Mouse (Mus musculus): Measurements from ENCODE around the gene Phex.
A peak's percentile ranks its signal among the peaks of the same experiment; 100 is the strongest.

The Phex gene

DNA sequence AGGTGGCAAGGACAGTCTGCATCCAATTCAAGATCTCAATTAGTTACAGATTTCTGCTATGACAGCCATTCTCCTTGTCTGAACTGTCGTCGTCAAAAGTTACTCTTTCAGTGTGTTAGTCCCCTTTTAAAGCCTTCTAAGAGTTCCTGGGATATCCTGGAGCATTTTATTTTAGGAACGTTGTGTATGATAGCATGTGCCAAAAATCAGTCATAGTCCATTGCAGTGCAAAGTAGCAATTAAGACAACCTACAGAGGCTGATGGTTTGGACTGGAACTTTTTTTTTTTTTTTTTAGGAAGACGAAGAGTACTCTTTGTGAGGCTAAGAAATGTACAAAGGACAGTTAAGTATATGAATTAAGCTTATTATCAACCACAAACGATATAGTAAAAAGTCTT is at the start of gene Phex:
Gene Phex, minus strand, starts transcription at position 101 of the 400 bp plus-strand sequence.
- no peak for DNase-seq

DNA sequence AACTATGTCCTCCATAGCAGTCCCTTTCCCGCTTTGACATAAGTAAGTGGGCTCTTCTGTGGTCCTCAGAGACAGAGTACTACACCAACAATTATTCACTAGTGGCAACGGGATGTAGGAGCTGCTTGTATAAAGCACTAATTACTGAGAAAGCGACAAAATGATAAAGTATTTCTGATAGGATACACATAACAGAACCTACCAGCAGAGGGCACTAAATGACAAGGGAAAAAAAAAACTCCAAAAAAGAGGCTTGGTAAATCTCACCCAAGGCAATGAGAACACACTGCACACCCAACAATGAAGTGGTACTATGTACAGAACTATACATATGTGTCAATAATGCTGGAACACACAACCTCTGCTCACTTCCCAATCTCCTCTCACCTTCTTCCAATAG is 47.6 kb upstream of the Phex start:
- DNase-seq = no peak

DNA sequence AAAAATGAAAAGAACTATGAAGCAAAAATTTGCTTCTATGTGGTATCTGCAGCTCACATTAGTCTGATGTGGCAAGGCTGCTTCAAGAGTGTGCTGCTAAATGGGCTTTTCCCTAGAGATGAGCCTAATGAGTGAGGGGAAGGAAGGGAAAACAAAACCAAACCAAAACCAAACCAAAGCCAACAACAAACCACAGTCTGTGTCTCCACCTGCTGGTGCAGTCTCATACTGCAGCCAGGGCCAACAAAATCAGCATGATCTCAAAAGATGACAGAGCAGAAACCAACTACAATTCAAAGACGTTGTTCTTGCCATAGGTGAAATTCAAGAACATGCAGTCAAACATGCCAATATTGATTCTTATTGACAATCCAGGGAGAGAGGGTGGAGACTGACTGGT is 39.3 kb upstream of the Phex start:
- peak; percentile 18 for DNase-seq

DNA sequence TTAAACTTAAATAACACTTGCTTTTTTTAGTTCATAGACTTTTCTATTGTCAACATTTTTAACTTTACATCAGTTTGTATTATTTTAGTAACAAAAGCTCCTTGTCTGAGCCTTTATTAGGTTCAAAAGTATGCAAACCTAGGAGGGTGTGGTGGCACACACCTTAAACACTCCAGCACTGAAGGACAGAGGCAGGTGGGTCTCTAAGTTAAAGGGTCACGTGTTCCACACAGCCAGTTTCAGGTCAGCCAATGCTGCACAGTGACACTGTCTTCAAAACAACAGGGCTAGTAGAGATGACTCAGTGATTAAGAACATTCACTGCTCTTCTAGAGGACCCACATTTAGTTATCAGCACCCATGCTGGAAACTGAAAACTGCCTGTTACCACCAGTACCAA is 33.9 kb upstream of the Phex start:
- DNase-seq = no peak

DNA sequence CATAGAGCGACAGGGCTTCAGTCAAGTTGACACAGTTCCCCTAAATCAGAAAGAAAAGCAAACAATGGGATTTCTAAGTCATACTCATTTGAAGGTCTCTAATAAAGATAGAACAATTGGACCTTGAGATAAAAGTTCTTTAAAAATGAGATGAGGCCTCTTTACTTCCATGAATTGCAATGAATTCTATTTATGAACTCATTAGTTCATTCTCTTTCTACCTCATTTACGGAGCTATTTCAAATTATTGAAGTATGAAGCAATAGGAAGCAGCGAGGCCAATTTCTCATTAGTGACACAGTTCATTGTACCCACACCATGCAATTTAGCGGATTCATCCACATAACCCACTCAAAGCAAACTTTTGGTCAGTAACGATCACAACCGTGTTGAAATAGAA is 32.3 kb upstream of the Phex start:
- no peak for DNase-seq

DNA sequence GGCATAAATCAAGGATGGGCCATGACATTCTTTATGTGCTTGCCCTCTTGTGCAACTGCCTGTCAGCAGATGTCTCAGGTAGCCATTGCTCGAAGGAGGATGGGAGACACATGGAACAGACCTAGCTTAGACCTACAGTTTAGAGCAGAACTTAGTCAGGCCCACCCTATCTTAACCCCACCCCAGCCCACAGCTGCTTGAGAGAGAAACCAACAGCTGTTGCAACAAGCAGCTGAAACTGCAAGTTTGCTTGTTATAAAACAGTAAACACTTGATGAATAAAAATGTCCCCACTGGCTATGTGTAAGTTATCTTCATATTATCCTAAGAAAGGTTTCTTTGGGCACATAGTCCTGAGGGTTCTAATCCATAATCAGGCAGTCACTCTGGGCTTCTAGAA is 19.7 kb upstream of the Phex start:
- DNase-seq = no peak

DNA sequence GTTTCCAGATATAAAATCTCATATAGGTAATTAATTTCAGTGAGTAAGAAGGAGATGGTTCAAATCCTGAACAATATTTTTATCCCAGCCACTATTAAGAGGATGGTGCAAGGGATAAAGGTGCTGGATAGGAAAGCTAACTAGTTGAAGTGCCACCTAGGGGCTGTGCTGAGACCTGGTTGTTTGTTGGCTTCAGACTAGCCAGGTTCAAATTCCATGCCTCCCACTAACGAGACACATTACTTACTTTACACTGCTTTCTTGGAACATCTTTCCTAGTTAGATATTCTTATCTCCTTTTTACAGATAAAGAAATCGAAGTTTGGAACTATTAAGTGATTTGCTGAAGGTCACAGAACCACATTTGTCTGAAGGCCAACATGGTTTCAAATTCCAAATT is 4.3 kb upstream of the Phex start:
- DNase-seq = no peak

DNA sequence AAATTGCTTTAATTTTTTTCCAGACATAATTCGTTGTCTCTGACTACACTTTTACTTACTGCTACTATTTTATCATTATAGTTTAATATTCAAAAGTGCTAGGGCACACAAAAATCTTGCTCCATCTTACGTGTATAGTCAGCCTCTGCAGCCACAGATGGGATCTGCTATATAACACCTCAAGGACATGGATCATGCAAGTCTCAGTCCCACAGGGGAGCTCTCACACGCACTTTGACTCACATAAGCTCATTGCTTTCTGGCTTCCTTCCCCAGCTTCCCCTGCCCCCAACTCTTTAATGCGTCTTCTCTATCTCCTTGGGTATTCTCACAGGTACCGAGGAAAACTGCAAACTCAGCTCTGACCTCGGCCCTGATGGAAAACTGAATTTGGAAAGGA is 10.2 kb downstream of the Phex start:
- DNase-seq = no peak

DNA sequence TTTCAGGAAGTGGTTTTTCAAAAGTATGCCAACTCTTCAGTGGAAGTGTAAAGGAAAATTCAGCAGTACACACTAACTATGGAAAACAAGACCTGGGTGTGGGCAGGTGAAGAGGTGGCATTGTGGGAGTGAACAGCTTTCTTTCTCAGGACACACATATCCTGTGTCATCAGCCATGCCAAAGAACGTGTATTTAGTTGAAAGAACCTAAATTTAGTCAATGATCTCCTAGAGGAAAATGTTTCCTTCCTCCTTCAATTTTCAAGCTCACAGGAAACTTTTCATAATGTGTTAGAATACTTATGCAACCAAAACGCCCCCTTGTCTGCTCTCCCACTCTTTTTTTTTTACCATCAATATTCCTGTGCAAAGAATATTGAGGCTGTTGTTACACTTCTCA is 23.9 kb downstream of the Phex start:
- no peak for DNase-seq

DNA sequence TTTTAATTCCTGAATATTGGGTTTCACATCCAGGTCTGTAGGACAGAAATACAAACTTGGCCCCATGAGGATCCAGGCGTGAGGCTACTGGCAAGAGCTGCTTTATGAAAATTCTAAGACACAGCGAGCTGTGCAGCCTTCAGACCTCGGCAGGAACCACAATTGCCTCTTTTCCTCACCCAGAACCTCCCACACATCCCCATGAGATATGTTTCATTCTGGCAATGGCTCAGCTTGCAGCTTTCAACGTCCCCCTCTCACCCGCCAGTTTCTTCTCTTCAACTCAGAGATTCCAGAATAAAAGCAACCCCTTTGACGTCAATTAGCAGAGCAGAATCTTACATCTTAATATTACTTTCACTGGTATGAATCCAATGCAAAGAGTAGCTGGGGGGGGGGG is 25.0 kb downstream of the Phex start:
- peak; percentile 7 for DNase-seq

DNA sequence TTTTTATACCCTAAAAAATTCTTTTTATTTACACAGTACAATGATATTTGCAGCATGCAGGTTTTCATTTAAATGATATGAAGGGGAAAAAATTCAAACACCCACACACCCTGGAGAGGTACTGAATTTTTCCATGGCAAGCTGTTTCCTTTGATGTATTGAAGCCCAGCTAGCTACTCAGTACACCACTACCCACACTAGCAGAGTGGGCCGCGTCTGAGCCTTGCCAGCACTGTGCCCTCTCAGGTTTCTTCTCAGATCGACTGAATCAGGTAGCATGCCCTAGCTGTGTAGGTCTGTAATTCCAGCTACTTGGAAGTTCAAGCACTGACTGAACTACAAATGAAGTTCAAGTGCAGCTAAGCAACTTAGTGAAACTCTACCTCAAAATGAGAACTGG is 26.7 kb downstream of the Phex start:
- peak; percentile 7 for DNase-seq

DNA sequence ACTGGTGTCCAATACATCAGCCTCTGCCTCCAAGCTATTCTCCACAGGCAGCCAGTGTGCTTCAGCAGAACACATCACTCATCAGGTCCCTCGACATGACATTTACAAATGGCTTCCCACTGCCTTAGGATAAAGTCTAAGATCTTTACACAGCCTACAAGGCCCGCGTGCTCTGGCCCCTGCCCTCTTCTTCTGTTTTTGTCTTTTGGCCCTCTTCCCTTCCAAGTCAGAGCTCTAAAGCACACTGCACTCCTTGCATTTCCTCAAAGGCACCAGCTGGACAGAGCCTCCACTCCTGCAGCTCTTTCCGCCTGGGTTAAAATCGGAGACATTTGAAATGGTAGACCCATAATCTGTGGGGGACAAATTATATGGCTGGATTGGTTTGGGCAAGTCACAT is 28.1 kb downstream of the Phex start:
- DNase-seq = no peak

DNA sequence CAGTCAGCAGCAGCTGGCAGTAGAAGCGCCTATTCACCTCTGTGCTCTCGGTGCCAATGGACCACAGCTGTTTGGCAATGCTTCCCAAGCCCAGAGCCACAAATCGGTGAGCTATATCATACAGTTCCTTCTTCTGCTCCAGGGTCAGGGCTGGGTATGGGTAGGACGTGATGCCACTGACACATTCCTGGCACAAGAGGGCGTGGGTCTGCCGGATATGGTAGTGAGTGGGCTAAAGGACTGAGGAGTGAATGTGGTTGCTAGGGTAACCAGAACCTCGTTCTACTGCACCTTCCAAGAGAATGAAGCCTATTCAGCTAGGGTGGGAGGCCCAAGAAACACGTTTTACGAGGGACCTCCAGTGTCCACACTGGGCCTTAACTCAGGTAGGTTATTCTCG is 36.3 kb downstream of the Phex start:
- no peak for DNase-seq

DNA sequence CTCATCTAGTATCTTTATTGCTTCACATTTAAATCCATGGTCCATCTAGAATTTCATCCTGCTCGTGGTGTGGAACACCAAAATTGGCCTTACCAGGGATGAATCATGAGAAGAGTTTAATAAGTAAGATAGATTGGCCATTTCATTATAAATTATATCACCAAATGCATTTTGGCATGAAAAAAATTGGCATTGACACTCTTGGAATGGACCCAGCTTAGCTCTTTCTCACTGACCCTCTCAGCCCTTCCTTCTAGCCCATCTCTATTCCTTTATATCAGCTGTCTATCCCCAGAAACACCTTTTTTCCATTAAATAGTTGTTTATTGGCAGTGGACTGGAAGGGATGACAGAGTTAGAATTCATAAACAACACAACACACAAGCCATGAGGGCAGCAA is 37.7 kb downstream of the Phex start:
- DNase-seq = no peak

DNA sequence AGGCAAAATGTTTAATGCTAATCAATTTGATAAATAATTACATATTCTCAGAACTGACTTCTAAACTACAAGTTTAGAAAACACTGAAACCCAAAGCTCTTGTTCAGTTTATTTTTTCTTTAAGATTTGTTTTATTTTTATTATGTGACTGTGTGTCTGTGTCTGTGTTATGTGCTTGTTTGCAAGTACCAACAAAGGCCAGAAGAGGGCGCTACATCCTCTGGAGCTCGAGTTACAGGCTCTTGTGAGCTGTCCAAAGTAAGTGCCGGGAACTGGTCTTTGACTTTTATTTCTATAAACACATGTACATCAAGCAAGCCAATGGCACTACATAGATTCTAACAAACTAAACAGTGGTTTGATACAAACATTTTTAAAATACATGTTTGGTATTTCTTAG is 41.2 kb downstream of the Phex start:
- no peak for DNase-seq

DNA sequence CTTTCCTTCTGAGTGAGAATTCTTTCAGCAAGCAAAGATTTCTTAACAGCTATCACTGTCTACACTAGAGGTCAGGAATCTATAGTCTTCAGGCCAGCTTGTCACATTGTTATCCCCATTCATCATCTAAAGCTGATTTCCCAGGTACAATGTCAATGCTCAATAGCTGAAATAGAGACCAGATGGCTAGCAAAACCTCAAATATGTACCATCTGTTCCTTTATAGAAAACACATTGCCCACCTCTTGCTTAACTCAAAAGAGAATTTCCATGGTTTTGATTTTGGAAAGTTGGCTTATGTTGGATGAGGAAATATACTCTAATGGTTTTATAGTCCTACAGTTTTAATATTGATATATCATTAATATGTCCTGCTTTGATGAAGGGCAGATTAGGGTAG is 45.9 kb downstream of the Phex start:
- DNase-seq = no peak

DNA sequence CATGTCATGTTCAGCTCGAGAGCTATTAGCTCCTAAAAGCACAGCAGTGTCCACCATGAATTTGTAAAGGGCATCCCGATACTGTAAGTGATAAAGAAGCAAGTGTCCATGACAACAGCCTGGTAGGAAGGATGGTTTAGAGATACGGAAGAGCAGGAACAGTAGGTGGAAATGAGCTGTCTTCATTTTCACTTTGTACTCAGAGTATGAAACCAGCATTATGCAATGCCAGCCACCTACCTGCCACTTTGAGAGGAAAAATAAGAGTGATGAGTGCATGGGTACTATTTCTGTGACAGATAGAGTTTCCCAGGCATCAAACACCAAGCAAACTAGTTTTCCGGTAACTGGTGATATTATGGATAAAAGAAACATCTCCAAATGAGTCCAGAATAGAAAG is 59.6 kb downstream of the Phex start:
- no peak for DNase-seq

DNA sequence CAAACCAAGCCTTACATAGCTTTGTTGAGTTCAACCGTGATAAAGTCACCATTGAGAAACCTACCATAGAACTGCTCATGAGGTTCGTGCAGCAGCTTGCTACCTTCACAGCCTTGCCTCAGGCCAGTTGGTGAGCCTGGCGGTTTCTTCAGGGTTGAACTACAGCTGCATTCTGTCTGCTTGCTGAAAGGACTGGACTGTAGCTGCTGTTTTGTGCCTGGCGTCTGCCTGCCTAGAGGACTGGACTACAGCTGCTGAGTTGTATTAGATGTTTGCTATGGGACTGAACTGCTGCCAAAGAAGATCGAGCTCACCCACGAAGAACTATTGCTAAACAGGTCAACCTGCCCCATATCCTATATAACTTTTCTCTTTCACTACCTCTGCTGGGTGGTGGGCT is 68.9 kb downstream of the Phex start:
- DNase-seq = no peak

DNA sequence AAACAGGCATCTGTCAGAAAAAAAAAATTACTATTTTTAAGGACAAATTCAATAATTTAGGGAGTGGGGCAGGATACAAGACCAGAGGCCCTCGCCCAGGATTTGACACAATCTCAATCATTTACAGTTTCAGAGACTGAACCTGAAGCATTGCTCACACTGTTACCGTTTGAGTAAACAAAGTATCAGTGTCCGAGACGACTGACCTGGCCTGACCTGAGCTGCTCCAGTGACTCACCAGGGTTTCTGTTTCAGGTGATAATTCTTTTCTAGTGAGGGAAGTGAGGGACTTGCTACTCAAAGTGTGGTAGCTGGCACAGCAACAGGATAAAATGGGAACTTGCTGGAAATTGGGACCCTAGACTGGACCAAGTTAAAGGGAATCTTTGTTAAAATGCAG is 80.4 kb downstream of the Phex start:
- no peak for DNase-seq

DNA sequence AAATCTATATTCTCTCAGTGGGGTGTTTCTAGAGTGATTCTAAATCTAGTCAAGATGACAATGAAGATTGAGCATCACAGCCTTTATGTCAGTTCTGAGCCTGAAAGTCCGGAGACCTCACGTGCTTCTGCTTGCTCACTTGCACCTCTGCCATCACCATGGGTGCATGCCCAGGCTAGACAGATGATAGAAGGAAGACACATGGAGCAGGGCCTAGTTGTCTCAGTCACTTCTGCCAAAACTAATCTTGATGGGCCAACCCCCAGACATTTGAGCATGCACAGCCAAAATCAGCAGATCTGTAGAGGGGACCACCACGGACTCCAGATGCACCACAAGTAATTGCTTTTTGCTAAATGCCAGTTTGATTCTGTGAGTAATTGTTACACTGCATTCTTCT is 85.3 kb downstream of the Phex start:
- DNase-seq = no peak

DNA sequence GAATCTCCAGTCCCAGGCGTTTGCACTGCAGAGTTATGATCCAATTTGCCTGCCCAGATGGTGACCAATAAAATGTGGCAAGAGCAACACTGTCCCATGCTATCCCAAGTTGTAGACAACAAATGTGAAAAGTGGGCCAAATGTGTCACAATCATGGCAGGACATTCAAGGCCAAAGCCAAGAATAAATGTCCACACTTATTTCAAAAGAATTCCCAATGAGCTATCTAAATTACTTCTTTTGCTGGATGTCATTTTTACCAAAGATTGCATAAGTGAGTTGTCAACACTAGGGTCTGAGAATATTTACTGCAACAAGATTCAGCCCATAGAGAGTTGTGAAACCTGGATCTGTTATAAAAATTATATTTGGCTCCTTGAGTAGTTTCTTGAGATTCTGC is 86.7 kb downstream of the Phex start:
- no peak for DNase-seq

DNA sequence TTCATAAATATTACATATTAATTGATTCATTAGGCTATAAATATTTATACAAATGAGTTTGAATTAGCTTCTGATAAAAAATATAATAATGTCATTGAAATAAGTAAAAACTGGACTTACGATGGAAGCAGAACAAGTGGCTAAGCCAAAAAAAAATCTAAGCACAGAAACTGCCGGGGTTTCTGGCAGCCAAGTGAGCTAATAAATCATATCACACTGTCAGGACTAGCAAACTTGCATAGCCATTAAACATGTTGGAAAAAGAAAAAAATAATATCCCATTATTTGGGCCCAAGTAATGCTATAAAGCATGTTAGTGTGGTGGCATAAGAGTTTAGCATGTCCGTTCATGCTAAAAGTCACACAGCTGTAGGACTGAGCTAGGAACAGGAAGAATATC is 87.4 kb downstream of the Phex start:
- DNase-seq = no peak

DNA sequence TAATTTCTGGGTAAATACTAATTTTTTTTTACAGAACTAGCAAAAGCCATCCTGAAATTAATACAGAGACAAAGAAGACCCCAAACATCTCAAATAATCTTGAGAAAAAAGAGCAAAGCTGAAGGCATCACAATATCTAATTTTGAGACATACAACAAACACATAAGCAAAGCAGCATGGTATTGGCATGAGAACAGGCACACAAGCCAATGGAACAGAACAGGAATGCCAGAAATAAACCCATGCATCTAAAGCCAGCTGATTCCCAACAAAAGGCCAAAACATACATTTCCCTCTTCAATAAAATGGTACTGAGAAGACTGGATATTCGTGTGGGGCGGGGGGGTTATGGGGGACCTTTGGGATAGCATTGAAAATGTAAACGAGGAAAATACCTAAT is 90.7 kb downstream of the Phex start:
- no peak for DNase-seq

DNA sequence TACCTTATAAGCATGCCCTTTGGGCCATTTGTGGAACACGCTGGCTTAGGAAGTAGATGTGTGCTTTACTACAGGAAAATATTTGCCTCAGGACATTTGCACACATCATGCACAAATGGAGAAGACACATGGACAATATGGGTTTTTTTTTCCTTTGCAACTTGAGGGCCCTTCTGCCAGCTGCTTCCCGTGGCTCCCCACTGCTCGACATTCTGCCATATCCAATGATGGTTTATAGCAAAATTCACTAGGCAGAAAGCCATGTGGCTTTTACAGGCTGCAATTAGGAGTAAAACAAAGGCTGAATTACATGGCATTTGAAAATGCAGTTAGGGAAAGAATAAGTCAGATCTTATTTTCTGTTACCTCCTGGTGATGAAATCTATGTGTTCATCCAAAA is 104.8 kb downstream of the Phex start:
- DNase-seq = no peak

DNA sequence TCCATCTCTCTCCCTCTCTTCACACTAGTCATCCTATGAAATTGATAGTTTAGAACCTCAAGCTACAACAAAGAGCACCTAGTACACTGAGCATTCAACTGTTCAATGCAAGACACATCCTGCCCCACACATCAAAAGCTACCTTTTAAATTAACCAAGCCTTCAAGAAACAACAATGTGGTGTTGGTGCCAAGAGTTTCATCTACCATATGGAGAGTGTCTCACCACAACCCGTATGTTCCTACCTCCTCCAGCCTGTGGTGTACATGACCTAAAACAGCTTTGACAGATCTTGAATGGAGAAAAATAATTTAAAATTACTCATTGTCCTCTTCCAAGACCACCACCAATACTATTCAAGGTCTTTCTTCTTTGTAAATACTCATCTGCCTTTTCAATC is 106.9 kb downstream of the Phex start:
- DNase-seq = no peak

DNA sequence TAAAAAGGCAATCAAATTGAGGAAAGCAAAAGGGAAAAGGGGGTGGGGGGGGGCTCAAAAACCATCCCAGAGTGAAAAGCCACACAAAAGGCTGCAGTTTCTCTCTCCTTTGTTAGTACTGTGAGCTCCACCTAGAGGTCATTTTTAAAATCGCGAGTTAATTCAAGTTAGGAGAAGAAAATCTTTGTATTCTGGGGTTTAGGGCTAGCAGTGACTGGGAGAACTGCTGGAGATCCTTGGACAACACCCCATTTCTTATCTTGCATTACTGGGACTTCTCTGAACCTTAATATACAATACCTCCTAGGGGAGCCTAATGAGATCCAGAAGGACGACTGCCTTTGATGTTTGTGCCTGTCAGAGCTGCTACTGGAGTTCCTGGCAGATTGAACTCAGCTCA is 107.7 kb downstream of the Phex start:
- no peak for DNase-seq
